Mouse (Mus musculus) G1E (cell line): ENCODE results near the gene Dpm2.

Source experiments
- CTCF ChIP-seq: IDR thresholded peaks from 2 replicates; pipeline ENCODE4 v1.5.1; 2012; ENCODE audit warnings: low read depth, low read length, inconsistent platforms, mixed read lengths
- GATA1 ChIP-seq: IDR thresholded peaks from 2 replicates; pipeline ENCODE4 v1.6.1; 2012; ENCODE audit warnings: borderline replicate concordance, low read length, inconsistent platforms, mixed read lengths
- POLR2AphosphoS5 ChIP-seq: IDR thresholded peaks from 2 replicates; pipeline ENCODE4 v1.6.1; 2012; ENCODE audit warnings: low read depth, low read length, inconsistent platforms; ENCODE audit not compliant: insufficient replicate concordance
- TAL1 ChIP-seq: conservative IDR thresholded peaks from 2 replicates; pipeline ENCODE4 v1.6.1; 2012; ENCODE audit warnings: low read depth, low read length, inconsistent platforms, mixed read lengths

DNA sequence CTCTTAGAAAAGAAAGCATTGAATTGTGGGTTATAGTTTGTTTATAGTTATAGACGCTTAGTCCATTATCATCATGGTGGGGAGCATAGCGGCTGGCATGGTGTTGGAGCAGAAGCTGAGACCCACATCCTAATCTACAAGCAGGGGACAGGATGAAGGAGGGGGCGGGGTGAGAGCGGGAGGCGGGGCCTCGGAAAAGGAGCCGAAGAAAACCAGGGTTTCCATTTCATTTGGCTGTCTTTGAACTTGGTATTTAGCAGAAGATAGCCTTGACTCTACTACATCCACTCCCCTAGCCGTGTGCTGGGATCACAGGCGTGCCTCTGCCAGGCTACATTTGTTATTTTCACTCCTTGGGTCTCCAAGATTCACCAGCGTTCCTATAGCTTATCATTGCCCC, 34.0 kb downstream of the Dpm2 start:
- TF ChIP-seq TAL1, result no peak
- no peak for TF ChIP-seq GATA1
- no peak for TF ChIP-seq CTCF
- no peak for TF ChIP-seq POLR2AphosphoS5
